Mouse (Mus musculus): ENCODE results near the gene Gm6902. TPM values are rescaled to one million over a fixed set of nuclear protein-coding genes. Genes with fewer than 3 reads are reported as not detected.

Gm6902 gene
- not detected for polyA plus RNA-seq (2014; fragmentation: Illumina TruSeq; extraction: RNeasy Lipid Tissue Mini Kit (QIAGEN cat#74804); ENCODE audit: low read depth, low replicate concordance)

DNA sequence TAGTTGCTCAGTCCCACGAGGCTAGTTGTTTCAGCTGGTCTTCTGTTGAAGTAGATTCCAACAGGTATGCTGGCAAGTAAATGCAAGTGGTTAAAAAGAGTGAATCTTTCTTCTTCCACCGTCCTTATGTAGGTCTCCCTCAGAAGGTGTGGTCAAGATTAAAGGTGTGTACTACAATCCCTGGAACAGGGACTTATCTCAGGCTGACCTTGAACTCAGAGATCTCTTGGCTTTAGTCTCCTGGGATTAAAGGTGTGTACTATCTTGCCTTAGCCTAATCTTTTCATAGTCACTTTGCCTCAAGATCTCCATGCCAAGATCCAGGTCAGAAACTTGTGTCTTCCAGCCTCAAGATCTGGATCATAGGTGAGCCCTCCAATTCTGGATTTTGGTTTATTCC, at the start of gene Gm6902:
Gm6902 (minus strand) TSS at position 101 of the 400 bp plus-strand sequence.

DNA sequence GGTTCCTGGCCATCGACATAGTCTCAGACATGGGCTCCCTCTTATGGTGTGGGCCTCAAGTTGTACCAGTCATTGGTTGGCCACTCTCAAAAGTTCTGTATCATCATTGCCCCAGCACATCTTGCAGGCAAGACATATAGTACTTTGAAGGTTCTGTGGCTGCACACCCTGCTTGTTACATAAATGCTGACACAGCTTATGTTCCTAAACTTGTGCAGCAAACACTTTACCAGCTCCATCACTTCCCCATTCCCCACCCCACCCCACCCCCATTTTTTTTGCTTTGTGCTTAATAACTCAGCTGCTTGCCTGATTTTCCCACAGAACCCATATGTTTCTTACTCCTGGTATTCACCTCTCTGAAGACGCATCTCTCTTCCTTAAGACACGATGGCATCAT, 22.2 kb upstream of the Gm6902 start, which contains the start of gene Nlrp4e:
Nlrp4e (plus strand) TSS at position 301 of the 400 bp plus-strand sequence.

DNA sequence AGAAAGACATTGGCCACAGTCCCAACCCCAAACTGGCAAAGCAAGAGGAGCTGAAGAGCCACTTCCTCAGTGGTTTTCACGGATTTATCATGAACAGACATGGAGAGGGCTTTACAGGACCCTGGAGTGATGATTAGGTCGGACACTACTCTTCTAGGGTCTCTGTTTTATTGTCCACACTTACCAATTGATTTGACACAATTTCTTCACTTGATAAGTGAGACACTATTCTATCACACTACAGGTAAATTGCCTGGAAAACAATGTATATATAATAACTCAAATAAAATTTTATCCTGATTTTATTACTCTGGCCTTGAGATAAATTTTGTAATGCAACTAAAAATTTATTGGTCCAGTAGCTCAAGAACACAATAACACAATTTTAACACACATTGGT, 27.1 kb downstream of the Gm6902 start, which contains the start of gene Vmn1r166:
Vmn1r166 (minus strand) TSS at position 101 of the 400 bp plus-strand sequence.

Other genes with a start within 250 kb of the Gm6902 start
- gene Vmn1r163, start 223.4 kb downstream of the Gm6902 start, polyA plus RNA-seq (2014; fragmentation: Illumina TruSeq; extraction: RNeasy Lipid Tissue Mini Kit (QIAGEN cat#74804); ENCODE audit: low read depth, low replicate concordance), result not detected
- not detected for gene Gm8720, start 211.4 kb downstream of the Gm6902 start, polyA plus RNA-seq (2014; fragmentation: Illumina TruSeq; extraction: RNeasy Lipid Tissue Mini Kit (QIAGEN cat#74804); ENCODE audit: low read depth, low replicate concordance)
- gene Gm10662, start 134.4 kb downstream of the Gm6902 start, polyA plus RNA-seq (2014; fragmentation: Illumina TruSeq; extraction: RNeasy Lipid Tissue Mini Kit (QIAGEN cat#74804); ENCODE audit: low read depth, low replicate concordance), result not detected
- gene Vmn1r165, start 61.6 kb downstream of the Gm6902 start, polyA plus RNA-seq (2014; fragmentation: Illumina TruSeq; extraction: RNeasy Lipid Tissue Mini Kit (QIAGEN cat#74804); ENCODE audit: low read depth, low replicate concordance), result not detected
- not detected for gene Vmn1r166, start 27.2 kb downstream of the Gm6902 start, polyA plus RNA-seq (2014; fragmentation: Illumina TruSeq; extraction: RNeasy Lipid Tissue Mini Kit (QIAGEN cat#74804); ENCODE audit: low read depth, low replicate concordance)
- gene Nlrp4e, start 22.3 kb upstream of the Gm6902 start, polyA plus RNA-seq (2014; fragmentation: Illumina TruSeq; extraction: RNeasy Lipid Tissue Mini Kit (QIAGEN cat#74804); ENCODE audit: low read depth, low replicate concordance), result not detected
- gene Nlrp5, start 107.0 kb upstream of the Gm6902 start, polyA plus RNA-seq (2014; fragmentation: Illumina TruSeq; extraction: RNeasy Lipid Tissue Mini Kit (QIAGEN cat#74804); ENCODE audit: low read depth, low replicate concordance), result not detected
- not detected for gene Vmn1r167, start 228.3 kb upstream of the Gm6902 start, polyA plus RNA-seq (2014; fragmentation: Illumina TruSeq; extraction: RNeasy Lipid Tissue Mini Kit (QIAGEN cat#74804); ENCODE audit: low read depth, low replicate concordance)